Mouse (Mus musculus) heart, embryonic 10.5 days (tissue): ENCODE data around the gene Stk33. TPM values are rescaled to one million over a fixed set of nuclear protein-coding genes. Genes with fewer than 3 reads are reported as not detected.
"Not testable (repeated sequence)": the region's sequence is repeated elsewhere in the genome, so short reads cannot be mapped to it uniquely, and the experiment has no call there.

ENCODE experiments used
- DNase-seq: peaks from one replicate; pipeline ENCODE4 v3.0.0-alpha.2; 2017; ENCODE audit warnings: low spot score
- H3K27ac ChIP-seq: fragments of 300-500 bp; sonication (generic); 2 replicates; pipeline ENCODE4 v1.5.1; 2016; ENCODE audit warnings: mild to moderate bottlenecking
- H3K27me3 ChIP-seq: fragments of 300-500 bp; sonication (generic); 2 replicates; pipeline ENCODE4 v1.6.1; 2016; ENCODE audit warnings: mild to moderate bottlenecking; ENCODE audit not compliant: poor library complexity, insufficient read depth, severe bottlenecking
- H3K36me3 ChIP-seq: fragments of 300-500 bp; sonication (generic); 2 replicates; pipeline ENCODE4 v1.6.1; 2016; ENCODE audit warnings: mild to moderate bottlenecking, moderate library complexity
- H3K4me1 ChIP-seq: fragments of 300-500 bp; sonication (generic); 2 replicates; pipeline ENCODE4 v1.6.1; 2016; ENCODE audit warnings: mild to moderate bottlenecking
- H3K4me3 ChIP-seq: fragments of 300-500 bp; sonication (generic); 2 replicates; pipeline ENCODE4 v1.5.1; 2016; ENCODE audit warnings: mild to moderate bottlenecking, moderate library complexity
- H3K9me3 ChIP-seq: fragments of 300-500 bp; sonication (generic); 2 replicates; pipeline ENCODE4 v1.6.1; 2016; ENCODE audit warnings: mild to moderate bottlenecking, moderate library complexity
- WGBS: fragments of 180-500 bp; shearing (Covaris S2); methylation state at CpG from one replicate; pipeline ENCODE4 v1.1.7; 2016; 5-methylcytosine and 5-hydroxymethylcytosine counted together
- polyA plus RNA-seq: library from polyadenylated mRNA; unstranded; fragments of >200 nt; fragmentation: Nextera tagmentation; extraction: Ambion mirVana; gene quantifications from 2 replicates; pipeline ENCODE4 v1.2.1, GENCODE M21; 2016

Stk33 gene
- polyA plus RNA-seq, 1 experiment from 2014 or later = 0.24 TPM

GRCm38 (mm10) chr7:109442739-109443138 lies 3.9 kb upstream of the Stk33 start:
- Histone ChIP-seq H3K4me3 (no peak overlapping the region), H3K27me3 (peaks cover 37% of the 10 kb centered on the region), H3K4me1 (peaks cover 11% of the 10 kb centered on the region), H3K36me3 (no peaks in the 10 kb centered on the region), H3K9me3 (no peaks in the 10 kb centered on the region), H3K27ac (no peak overlapping the region)
- DNase-seq = no peak
- 73% methylated on average over 5 of the region's 5 CpGs for WGBS

- Histone ChIP-seq H3K4me1 (peaks cover 11% of the 10 kb centered on the region), H3K27ac (no peak overlapping the region), H3K4me3 (no peak overlapping the region), H3K27me3 (peaks cover 51% of the 10 kb centered on the region), H3K9me3 (no peaks in the 10 kb centered on the region), H3K36me3 (no peaks in the 10 kb centered on the region)
- 74% methylated on average over 9 of the region's 9 CpGs for WGBS
- DNase-seq = no peak
Measured at GRCm38 (mm10) chr7:109440697-109441269, 1.9 kb upstream of the Stk33 start.

DNA sequence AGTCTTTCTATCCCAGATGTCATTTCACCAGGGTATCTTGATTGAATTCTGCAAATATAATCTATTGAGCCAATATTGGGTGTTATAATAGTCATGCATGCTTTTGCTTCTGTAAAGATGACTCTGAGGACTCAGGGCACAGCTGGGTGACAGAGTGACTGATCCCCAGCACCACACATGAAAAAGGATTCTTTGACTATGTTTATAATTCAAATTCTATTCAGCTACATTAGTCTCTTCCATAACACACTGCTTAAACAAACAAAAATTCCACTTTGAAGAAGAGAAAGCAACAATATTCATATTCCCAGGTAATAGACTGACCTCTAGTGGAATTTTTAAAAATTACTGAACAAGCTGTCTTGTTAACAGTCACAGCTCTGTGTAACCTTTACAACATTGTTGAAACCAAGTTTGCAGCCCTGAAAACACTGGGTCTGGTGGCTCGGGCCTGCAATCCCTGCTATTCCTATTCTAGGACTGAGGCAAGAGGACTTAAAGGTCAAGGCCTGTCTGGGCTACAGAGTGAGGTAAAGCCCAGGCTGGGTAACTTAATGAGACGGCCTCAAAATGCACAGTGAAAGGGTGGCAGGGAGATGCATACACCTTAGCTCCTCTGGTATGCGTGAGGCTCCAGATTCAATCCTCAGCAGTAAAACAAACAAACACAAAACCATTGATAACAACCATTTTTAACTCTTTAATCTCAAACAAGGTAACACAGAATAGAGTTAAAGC lies 14.3 kb downstream of the Stk33 start:
- no peak overlapping the region for H3K27ac ChIP-seq
- no peak for DNase-seq
- no peak overlapping the region for H3K4me3 ChIP-seq
- WGBS = 54% methylated on average over 3 of the region's 3 CpGs
- no peaks in the 10 kb centered on the region for H3K9me3 ChIP-seq
- H3K36me3 ChIP-seq = no peaks in the 10 kb centered on the region
- no peaks in the 10 kb centered on the region for H3K27me3 ChIP-seq
- no peaks in the 10 kb centered on the region for H3K4me1 ChIP-seq

GRCm38 (mm10) chr7:109422803-109423202 lies 16.1 kb downstream of the Stk33 start:
- Histone ChIP-seq H3K4me3 (no peak overlapping the region), H3K36me3 (no peaks in the 10 kb centered on the region), H3K27ac (no peak overlapping the region), H3K27me3 (no peaks in the 10 kb centered on the region), H3K4me1 (no peaks in the 10 kb centered on the region), H3K9me3 (no peaks in the 10 kb centered on the region)
- no peak for DNase-seq
- 74% methylated on average over 8 of the region's 8 CpGs for WGBS

DNA sequence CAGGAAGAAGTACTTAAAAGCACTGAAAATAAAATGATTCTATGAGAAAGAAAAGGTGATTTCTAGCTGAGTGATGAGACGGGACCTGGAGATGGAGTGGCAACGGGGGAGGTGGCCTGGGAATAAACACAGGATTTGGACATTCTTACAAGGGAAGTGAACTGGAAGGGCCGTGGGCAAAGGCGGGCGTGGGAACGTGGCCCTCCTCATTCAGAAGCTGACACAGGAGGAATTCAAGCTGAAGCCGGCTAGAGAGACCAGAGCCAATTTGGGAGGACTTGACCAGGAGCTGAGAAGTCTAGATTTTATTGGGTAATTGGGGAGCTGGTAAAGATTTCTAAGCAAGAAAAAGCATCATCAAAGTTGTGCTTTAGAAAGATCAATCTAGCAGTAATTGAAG lies 33.4 kb downstream of the Stk33 start:
- no peak overlapping the region for H3K27ac ChIP-seq
- WGBS = 73% methylated on average over 7 of the region's 7 CpGs
- no peak for DNase-seq
- no peaks in the 10 kb centered on the region for H3K9me3 ChIP-seq
- no peaks in the 10 kb centered on the region for H3K27me3 ChIP-seq
- H3K4me3 ChIP-seq = no peak overlapping the region
- no peaks in the 10 kb centered on the region for H3K4me1 ChIP-seq
- H3K36me3 ChIP-seq = no peaks in the 10 kb centered on the region

GRCm38 (mm10) chr7:109399299-109399698 lies 39.6 kb downstream of the Stk33 start:
- Histone ChIP-seq H3K27ac (no peak overlapping the region), H3K36me3 (no peaks in the 10 kb centered on the region), H3K4me1 (no peaks in the 10 kb centered on the region), H3K4me3 (no peak overlapping the region), H3K9me3 (no peaks in the 10 kb centered on the region), H3K27me3 (no peaks in the 10 kb centered on the region)
- no peak for DNase-seq
- 60% methylated on average over 3 of the region's 3 CpGs for WGBS

DNA sequence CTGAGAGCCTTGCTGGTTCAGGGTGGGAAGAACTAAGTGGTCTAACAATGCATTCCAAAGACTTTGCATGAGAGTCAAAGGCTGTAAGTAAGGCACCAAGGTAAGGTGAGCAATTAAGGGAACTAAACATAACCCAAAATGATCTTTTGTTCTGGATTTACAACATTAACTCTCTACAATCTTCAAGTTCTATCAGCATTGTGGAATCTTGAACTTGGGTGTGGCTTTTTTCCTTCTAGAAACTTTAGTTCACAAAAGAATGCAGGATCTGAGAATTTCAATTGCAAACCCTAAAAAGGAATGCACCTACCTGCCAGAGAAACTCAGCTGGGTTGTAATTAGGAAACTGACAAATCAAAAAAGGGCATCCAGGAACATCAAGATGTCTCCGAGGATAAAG lies 57.8 kb downstream of the Stk33 start:
- H3K9me3 ChIP-seq = no peaks in the 10 kb centered on the region
- no peak overlapping the region for H3K4me3 ChIP-seq
- H3K4me1 ChIP-seq = no peaks in the 10 kb centered on the region
- no peaks in the 10 kb centered on the region for H3K36me3 ChIP-seq
- DNase-seq = no peak
- H3K27ac ChIP-seq = no peak overlapping the region
- no peaks in the 10 kb centered on the region for H3K27me3 ChIP-seq
- WGBS = 50% methylated on average over 1 of the region's 1 CpGs

GRCm38 (mm10) chr7:109373556-109373955 lies 65.3 kb downstream of the Stk33 start:
- H3K27me3 ChIP-seq, H3K36me3 ChIP-seq, H3K27ac ChIP-seq, H3K4me1 ChIP-seq, H3K4me3 ChIP-seq, DNase-seq, H3K9me3 ChIP-seq: not testable (repeated sequence)
- 85% methylated on average over 6 of the region's 6 CpGs for WGBS

DNA sequence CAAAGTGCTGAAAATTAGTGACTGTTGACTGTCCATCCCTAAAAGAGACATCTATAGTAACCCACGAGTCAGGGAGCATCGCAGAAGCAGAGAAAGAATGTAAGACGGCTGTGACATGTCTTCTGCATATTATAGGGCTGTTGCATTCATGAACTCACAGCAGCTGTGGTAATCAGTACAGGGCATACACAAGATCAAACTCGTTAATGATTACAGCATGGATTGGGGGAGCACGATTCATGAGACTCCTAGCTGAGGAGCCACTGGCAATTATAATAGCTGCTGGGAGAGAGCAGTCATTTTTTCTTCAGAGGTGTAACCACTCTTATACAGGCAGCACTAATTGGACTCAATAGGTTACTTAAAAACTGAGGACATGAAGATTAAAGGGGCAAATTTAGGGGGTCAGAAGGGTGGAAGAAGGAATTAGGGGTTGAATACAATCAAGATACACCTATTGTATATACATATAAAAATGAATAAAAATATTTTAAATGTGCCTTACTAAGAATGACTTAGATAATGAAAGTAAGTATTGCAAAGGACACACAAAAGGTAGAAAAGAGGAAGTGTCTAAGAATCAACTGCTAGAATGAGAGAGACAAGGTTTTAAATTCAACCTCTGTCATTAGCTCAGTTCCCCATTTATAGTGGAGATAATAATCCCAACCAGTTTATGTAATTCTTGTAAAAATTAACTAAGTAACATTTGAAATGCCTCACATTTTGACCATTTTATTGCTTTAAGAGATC lies 80.3 kb downstream of the Stk33 start:
- Histone ChIP-seq H3K27me3 (no peaks in the 10 kb centered on the region), H3K9me3 (no peaks in the 10 kb centered on the region), H3K4me1 (no peaks in the 10 kb centered on the region), H3K4me3 (no peak overlapping the region), H3K36me3 (no peaks in the 10 kb centered on the region), H3K27ac (no peak overlapping the region)
- WGBS = 74% methylated on average over 5 of the region's 5 CpGs
- no peak for DNase-seq

DNA sequence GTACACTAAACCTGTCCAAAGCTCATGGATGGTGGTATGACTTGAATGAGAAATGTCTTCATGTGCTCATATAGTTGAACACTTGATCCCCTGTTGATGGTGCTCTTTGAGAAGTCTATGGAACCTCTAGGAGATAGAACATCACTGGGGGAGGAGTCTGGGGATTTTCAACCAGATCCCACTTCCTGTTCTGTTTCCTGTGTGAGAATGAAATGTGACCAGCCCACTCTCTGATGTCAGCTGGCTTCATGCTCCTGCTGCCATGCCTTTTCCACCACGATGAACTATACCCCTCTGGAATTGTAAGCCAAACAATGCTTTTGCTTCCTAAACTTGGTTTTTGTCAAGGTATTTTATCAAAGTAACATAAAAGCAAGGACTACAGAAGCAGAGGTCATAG lies 81.0 kb downstream of the Stk33 start:
- Histone ChIP-seq H3K27ac (no peak overlapping the region), H3K4me1 (no peaks in the 10 kb centered on the region), H3K27me3 (no peaks in the 10 kb centered on the region), H3K36me3 (no peaks in the 10 kb centered on the region), H3K4me3 (no peak overlapping the region), H3K9me3 (no peaks in the 10 kb centered on the region)
- no peak for DNase-seq
- WGBS = 68% methylated on average over 1 of the region's 1 CpGs

DNA sequence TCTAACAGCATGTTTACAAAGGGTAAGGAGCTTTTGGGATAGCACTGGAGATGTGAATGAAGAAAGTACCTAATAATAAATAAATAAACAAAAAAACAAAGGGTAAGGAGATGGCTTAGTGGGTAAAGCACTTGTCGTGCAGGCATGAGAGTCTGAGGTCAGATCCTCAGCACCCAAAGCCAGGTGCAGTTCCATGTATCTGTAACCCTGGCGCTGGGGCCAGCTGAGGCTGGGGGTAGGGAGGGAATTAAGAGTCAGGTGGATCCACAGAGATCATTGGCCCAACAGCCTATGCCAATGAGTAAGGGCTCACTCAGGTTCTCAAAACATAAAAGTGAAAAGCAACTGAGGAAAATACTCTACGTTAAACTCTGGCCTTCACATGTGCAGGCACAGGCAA lies 91.6 kb downstream of the Stk33 start:
- H3K36me3 ChIP-seq = no peaks in the 10 kb centered on the region
- H3K4me3 ChIP-seq = no peak overlapping the region
- no peaks in the 10 kb centered on the region for H3K4me1 ChIP-seq
- H3K27me3 ChIP-seq = no peaks in the 10 kb centered on the region
- peaks cover 3% of the 10 kb centered on the region; the same call in 1 of the 2 replicates for H3K9me3 ChIP-seq
- no peak for DNase-seq
- no peak overlapping the region for H3K27ac ChIP-seq
- 72% methylated on average over 3 of the region's 3 CpGs for WGBS

- no peaks in the 10 kb centered on the region for H3K36me3 ChIP-seq
- no peak overlapping the region for H3K27ac ChIP-seq
- no peaks in the 10 kb centered on the region for H3K9me3 ChIP-seq
- H3K27me3 ChIP-seq = no peaks in the 10 kb centered on the region
- DNase-seq = no peak
- no peaks in the 10 kb centered on the region for H3K4me1 ChIP-seq
- no peak overlapping the region for H3K4me3 ChIP-seq
- 83% methylated on average over 8 of the region's 8 CpGs for WGBS
Measured at GRCm38 (mm10) chr7:109331722-109332121, 107.2 kb downstream of the Stk33 start.

GRCm38 (mm10) chr7:109328772-109329171 lies 110.1 kb downstream of the Stk33 start:
- WGBS = 75% methylated on average over 3 of the region's 3 CpGs
- no peak for DNase-seq
- H3K36me3 ChIP-seq = no peaks in the 10 kb centered on the region
- H3K9me3 ChIP-seq = no peaks in the 10 kb centered on the region
- no peak overlapping the region for H3K4me3 ChIP-seq
- no peak overlapping the region for H3K27ac ChIP-seq
- no peaks in the 10 kb centered on the region for H3K27me3 ChIP-seq
- H3K4me1 ChIP-seq = no peaks in the 10 kb centered on the region
